Comparison of ENCODE assay signal across 9 mouse cellular contexts in genomic region chrX:164179746-164180145, GRCm38 (mm10). TPM values are rescaled to one million over a fixed set of nuclear protein-coding genes. Genes with fewer than 3 reads are reported as not detected.
A peak's percentile ranks its signal among the peaks of the same experiment; 100 is the strongest.
DNase-seq lines count a peak whose midpoint lies in the region; ATAC-seq and TF ChIP-seq lines count a peak whose summit lies in the region.
"Had no signal": no experiment of that assay in that cellular context is flagged by ENCODE, and none has a peak within 500 bp of the region (broad histone marks: within the 10 kb centered on the region; RNA-seq: fewer than 3 reads in every experiment).

No protein-coding gene starts in this region.

- TF ChIP-seq EP300 in heart, postnatal 0 days (IDR thresholded peaks at IDR 0.05; ENCODE audit: low read depth): no peak

- 15% methylated on average over 3 of the region's 3 CpGs for WGBS in heart, postnatal 0 days
- 14% methylated on average over 3 of the region's 3 CpGs for WGBS in embryonic facial prominence, embryonic 10.5 days
- WGBS in hindbrain, embryonic 14.5 days: 8% methylated on average over 3 of the region's 3 CpGs

- no peaks in the 10 kb centered on the region for H3K4me1 ChIP-seq in heart, postnatal 0 days (ENCODE audit: control insufficient read depth, insufficient read depth)
- H3K4me1 ChIP-seq in embryonic facial prominence, embryonic 10.5 days: no peaks in the 10 kb centered on the region
- no peaks in the 10 kb centered on the region for H3K4me1 ChIP-seq in hindbrain, embryonic 14.5 days (replicated peaks; ENCODE audit: control insufficient read depth, insufficient read depth, low read length)
- H3K4me1 ChIP-seq: limb, embryonic 15.5 days had no signal

- intact Hi-C loops in heart, postnatal 25 days (cut with DNase I): loop anchor here (2.0 to 10.0 kb wide), 3 partner anchors 77 to 1265 kb away; partner anchors contain the start of gene Pir

- ATAC-seq in heart, postnatal 0 days (ENCODE audit: insufficient read depth, low read depth): no peak
- no peak for ATAC-seq in hindbrain, embryonic 14.5 days (ENCODE audit: low FRiP score)

- no peaks in the 10 kb centered on the region for H3K9me3 ChIP-seq in heart, postnatal 0 days (replicated peaks; ENCODE audit: control insufficient read depth, low read length)
- no peaks in the 10 kb centered on the region for H3K9me3 ChIP-seq in embryonic facial prominence, embryonic 10.5 days
- H3K9me3 ChIP-seq in hindbrain, embryonic 14.5 days (ENCODE audit: control insufficient read depth, low read length): no peaks in the 10 kb centered on the region
- H3K9me3 ChIP-seq: limb, embryonic 15.5 days had no signal

- H3K9ac ChIP-seq in heart, postnatal 0 days (replicated peaks; ENCODE audit: low read depth, low read length): no peak overlapping the region
- no peak overlapping the region for H3K9ac ChIP-seq in hindbrain, embryonic 14.5 days
- H3K9ac ChIP-seq: limb, embryonic 15.5 days had no signal

- peak; percentile 24 for DNase-seq in heart, postnatal 0 days (ENCODE audit: low spot score)
- no peak for DNase-seq in heart, postnatal 25 days (ENCODE audit: low spot score)
- DNase-seq in adrenal gland, postnatal 10 days: peak; percentile 62
- DNase-seq in embryonic facial prominence, embryonic 10.5 days (ENCODE audit: low spot score): peak; percentile 27
- peak; percentile 80 for DNase-seq in hindbrain, embryonic 14.5 days (ENCODE audit: low spot score)
- DNase-seq in layer of hippocampus, postnatal 10 days (ENCODE audit: low spot score in 2 of 2): peak; percentile 56 to 68
- peak; percentile 60 for DNase-seq in lung, postnatal 14 days
- peak; percentile 31 for DNase-seq in right cerebral cortex, postnatal 14 days

- H3K4me3 ChIP-seq in heart, postnatal 0 days (ENCODE audit: low read depth, low read length): no peak overlapping the region
- H3K4me3 ChIP-seq in embryonic facial prominence, embryonic 10.5 days: no peak overlapping the region
- H3K4me3 ChIP-seq in hindbrain, embryonic 14.5 days (replicated peaks; ENCODE audit: low read length): no peak overlapping the region
- H3K4me3 ChIP-seq: limb, embryonic 15.5 days had no signal

- H3K27me3 ChIP-seq in heart, postnatal 0 days (ENCODE audit: control insufficient read depth, insufficient read depth, low read length): no peaks in the 10 kb centered on the region
- peaks cover 82% of the 10 kb centered on the region for H3K27me3 ChIP-seq in embryonic facial prominence, embryonic 10.5 days (replicated peaks; ENCODE audit: low read depth, poor library complexity, severe bottlenecking)
- H3K27me3 ChIP-seq in hindbrain, embryonic 14.5 days (ENCODE audit: control insufficient read depth, insufficient read depth, low read length): peaks cover 16% of the 10 kb centered on the region; the same call in 1 of the 2 replicates

- H3K27ac ChIP-seq in heart, postnatal 0 days (ENCODE audit: low read depth): no peak overlapping the region
- no peak overlapping the region for H3K27ac ChIP-seq in embryonic facial prominence, embryonic 10.5 days (replicated peaks)
- no peak overlapping the region for H3K27ac ChIP-seq in hindbrain, embryonic 14.5 days
- H3K27ac ChIP-seq: limb, embryonic 15.5 days had no signal

- H3K36me3 ChIP-seq in heart, postnatal 0 days (replicated peaks; ENCODE audit: control insufficient read depth, insufficient read depth, low read length): no peaks in the 10 kb centered on the region
- no peaks in the 10 kb centered on the region for H3K36me3 ChIP-seq in embryonic facial prominence, embryonic 10.5 days (replicated peaks)
- H3K36me3 ChIP-seq in hindbrain, embryonic 14.5 days (replicated peaks; ENCODE audit: control insufficient read depth, insufficient read depth): no peaks in the 10 kb centered on the region
- H3K36me3 ChIP-seq: limb, embryonic 15.5 days had no signal

- no peak overlapping the region for H3K4me2 ChIP-seq in heart, postnatal 0 days (ENCODE audit: low read depth, low read length)
- H3K4me2 ChIP-seq in hindbrain, embryonic 14.5 days (replicated peaks): no peak overlapping the region
- H3K4me2 ChIP-seq: limb, embryonic 15.5 days had no signal

- TF ChIP-seq CTCF in heart, postnatal 0 days (IDR thresholded peaks at IDR 0.05; ENCODE audit: low read depth): peak; percentile 56

RNA-seq across cellular contexts. Expression of gene Ace2, which starts 40.6 kb away (rescaled TPM):
- total RNA-seq in heart, postnatal 0 days (2014; rRNA removed; ENCODE audit: low replicate concordance): 0.15 TPM in 1 of 2 replicates, not detected in the other
- polyA plus RNA-seq in heart, postnatal 0 days (2015; fragmentation: Nextera tagmentation; extraction: Ambion mirVana): 0.31 and 0.44 TPM in 2 replicates
- total RNA-seq in heart, postnatal 25 days (2021): 1 to 10 TPM; 1.1 to 1.9 TPM
- total RNA-seq in adrenal gland, postnatal 10 days (2021): 10 to 100 TPM; 25.7 to 29.8 TPM
- polyA plus RNA-seq in embryonic facial prominence, embryonic 10.5 days (2016; fragmentation: Nextera tagmentation; extraction: Ambion mirVana): 0.11 and 0.12 TPM in 2 replicates
- polyA plus RNA-seq in hindbrain, embryonic 14.5 days (2014; fragmentation: Nextera tagmentation; extraction: Ambion mirVana): 0.36 and 0.42 TPM in 2 replicates
- total RNA-seq in layer of hippocampus, postnatal 10 days (2021): 1 to 10 TPM in 1 of 2 experiments, under 1 TPM in 1; 0.87 to 1.1 TPM

Comparison
In these comparisons a context has a peak if more than half of its experiments do, and no peak if none do; other contexts are left out.
1. RNA of gene Ace2, which starts 40.6 kb away (total RNA-seq): 25.7 to 29.8 TPM in adrenal gland, postnatal 10 days; 1.1 to 1.9 TPM in heart, postnatal 25 days, 0.87 to 1.1 TPM in layer of hippocampus, postnatal 10 days and 0.15 TPM in heart, postnatal 0 days; every median in the first group is over 4 times any median in the second.